In genomic region chr5:53469098-53469776, GRCm38 (mm10) we compare ENCODE assay signal across 13 mouse cellular contexts. TPM values are rescaled to one million over a fixed set of nuclear protein-coding genes. Genes with fewer than 3 reads are reported as not detected.
DNase-seq lines count a peak whose midpoint lies in the region; ATAC-seq and TF ChIP-seq lines count a peak whose summit lies in the region.
"Had no signal": no experiment of that assay in that cellular context is flagged by ENCODE, and none has a peak within 500 bp of the region (broad histone marks: within the 10 kb centered on the region; RNA-seq: fewer than 3 reads in every experiment).

No protein-coding gene starts in this region.

- no peak for TF ChIP-seq EP300 in lung, postnatal 0 days (IDR thresholded peaks at IDR 0.05)

- DNase-seq in lung, postnatal 0 days (ENCODE audit: low spot score), result peak; percentile 33
- no peak for DNase-seq in lung, postnatal 25 days (ENCODE audit: low spot score)
- DNase-seq in kidney, postnatal 14 days, result peak; percentile 52
- peak; percentile 68 for DNase-seq in yolk sac, embryonic 10.5 days (ENCODE audit: low spot score)
- no peak for DNase-seq in embryo, embryonic 10.5 days (ENCODE audit: low spot score)
- no peak for DNase-seq in cerebellum, postnatal 14 days
- DNase-seq in adipocyte (ENCODE audit: low spot score), result no peak

- no peak overlapping the region for H3K9ac ChIP-seq in lung, postnatal 0 days (replicated peaks; ENCODE audit: low read depth)
- H3K9ac ChIP-seq in heart, embryonic 16.5 days (ENCODE audit: low read length), result peak overlapping the region; percentile 49
- H3K9ac ChIP-seq: embryonic facial prominence, embryonic 12.5 days; hindbrain, embryonic 12.5 days had no signal

- no peaks in the 10 kb centered on the region for H3K9me3 ChIP-seq in lung, postnatal 0 days (ENCODE audit: low read length)
- H3K9me3 ChIP-seq in heart, embryonic 16.5 days (replicated peaks; ENCODE audit: control insufficient read depth, low read length), result no peaks in the 10 kb centered on the region
- H3K9me3 ChIP-seq: embryonic facial prominence, embryonic 12.5 days; G1E; hindbrain, embryonic 12.5 days had no signal

- no peak overlapping the region for H3K4me3 ChIP-seq in lung, postnatal 0 days (ENCODE audit: low read depth, low read length)
- peak overlapping the region; percentile 35 for H3K4me3 ChIP-seq in heart, embryonic 16.5 days (ENCODE audit: low read length)
- H3K4me3 ChIP-seq: embryonic facial prominence, embryonic 12.5 days; hindbrain, embryonic 12.5 days; left cerebral cortex, adult 2 months had no signal

- 50% methylated on average over 6 of the region's 6 CpGs for WGBS in lung, postnatal 0 days
- WGBS in heart, embryonic 16.5 days, result 37% methylated on average over 6 of the region's 6 CpGs

- TF ChIP-seq CTCF in lung, postnatal 0 days (IDR thresholded peaks at IDR 0.05), result no peak

- ATAC-seq in lung, postnatal 0 days, result peak; percentile 30
- ATAC-seq in heart, embryonic 16.5 days (replicated peaks; ENCODE audit: extremely low read depth, insufficient read depth, low FRiP score), result peak; percentile 49; the same call in 1 of the 2 replicates

- no peaks in the 10 kb centered on the region for H3K4me1 ChIP-seq in lung, postnatal 0 days (ENCODE audit: insufficient read depth, low read depth, low read length)
- peaks cover 23% of the 10 kb centered on the region for H3K4me1 ChIP-seq in heart, embryonic 16.5 days (ENCODE audit: control insufficient read depth, insufficient read depth, low read length)

- no peak overlapping the region for H3K27ac ChIP-seq in lung, postnatal 0 days (ENCODE audit: low read length)
- H3K27ac ChIP-seq in heart, embryonic 16.5 days (ENCODE audit: low read length), result peak overlapping the region; percentile 82
- H3K27ac ChIP-seq: embryonic facial prominence, embryonic 12.5 days; hindbrain, embryonic 12.5 days; left cerebral cortex, adult 2 months had no signal

- H3K36me3 ChIP-seq in lung, postnatal 0 days (ENCODE audit: insufficient read depth, low read length), result no peaks in the 10 kb centered on the region
- no peaks in the 10 kb centered on the region for H3K36me3 ChIP-seq in heart, embryonic 16.5 days (ENCODE audit: control insufficient read depth, insufficient read depth)
- H3K36me3 ChIP-seq: embryonic facial prominence, embryonic 12.5 days; G1E; hindbrain, embryonic 12.5 days had no signal

- H3K27me3 ChIP-seq in lung, postnatal 0 days (replicated peaks; ENCODE audit: insufficient read depth, low read length), result no peaks in the 10 kb centered on the region
- no peaks in the 10 kb centered on the region for H3K27me3 ChIP-seq in heart, embryonic 16.5 days (ENCODE audit: control insufficient read depth, insufficient read depth, low read length)

- H3K4me2 ChIP-seq in lung, postnatal 0 days (replicated peaks; ENCODE audit: low read depth, low read length), result peak overlapping the region; percentile 17; the same call in 1 of the 2 replicates
- peak overlapping the region; percentile 63 for H3K4me2 ChIP-seq in heart, embryonic 16.5 days (ENCODE audit: low read depth, low read length)
- H3K4me2 ChIP-seq: embryonic facial prominence, embryonic 12.5 days; hindbrain, embryonic 12.5 days; midbrain, embryonic 11.5 days had no signal

RNA-seq across cellular contexts. Expression of gene Rbpj, which starts 3.3 kb away (rescaled TPM):
- polyA plus RNA-seq in lung, postnatal 0 days (2015; fragmentation: Nextera tagmentation; extraction: Ambion mirVana), result 22.7 and 22.9 TPM in 2 replicates
- polyA plus RNA-seq in heart, embryonic 16.5 days (2015; fragmentation: Nextera tagmentation; extraction: Ambion mirVana), result 20.3 and 20.5 TPM in 2 replicates

Comparison
In these comparisons a context has a peak if more than half of its experiments do, and no peak if none do; other contexts are left out.
1. DNase-seq: peak in lung, postnatal 0 days (single experiment), kidney, postnatal 14 days (single experiment) and yolk sac, embryonic 10.5 days (single experiment); none in lung, postnatal 25 days (single experiment), embryo, embryonic 10.5 days (single experiment), cerebellum, postnatal 14 days (0 of 2) and adipocyte (single experiment).